Mouse (Mus musculus): ENCODE results near the gene Nebl. TPM values are rescaled to one million over a fixed set of nuclear protein-coding genes. Genes with fewer than 3 reads are reported as not detected.
A peak's percentile ranks its signal among the peaks of the same experiment; 100 is the strongest.

Nebl gene
- polyA plus RNA-seq, 1 experiment from 2014 or later, result 13.8 TPM

DNA sequence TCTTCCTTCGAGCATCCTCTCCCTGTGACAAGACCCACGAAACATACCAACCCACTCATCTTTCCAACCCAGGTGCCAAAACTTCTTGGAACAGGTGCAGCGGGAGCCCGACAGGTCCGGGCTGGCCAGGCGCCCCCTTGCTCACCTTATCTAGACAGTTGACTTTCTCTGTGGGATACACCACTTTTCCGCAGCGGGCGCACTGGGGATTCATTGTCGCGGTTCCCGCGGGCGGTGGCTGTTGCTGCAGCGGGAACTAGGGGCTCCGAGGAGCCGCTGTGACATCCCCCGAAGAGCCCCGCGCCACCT lies 662 bp downstream of the Nebl start:
- Histone ChIP-seq H3K9me3 (ENCODE audit: control insufficient read depth, low read length) (no peaks in the 10 kb centered on the region), H3K4me3 (replicated peaks; ENCODE audit: low read length) (peak overlapping the region; percentile 73), H3K4me2 (ENCODE audit: low read length) (peak overlapping the region; percentile 99), H3K27me3 (replicated peaks; ENCODE audit: control insufficient read depth, insufficient read depth, low read length) (peaks cover 8% of the 10 kb centered on the region), H3K36me3 (ENCODE audit: control insufficient read depth, insufficient read depth) (no peaks in the 10 kb centered on the region), H3K27ac (ENCODE audit: low read length) (peak overlapping the region; percentile 63), H3K4me1 (replicated peaks; ENCODE audit: control insufficient read depth, insufficient read depth, low read length) (peaks cover 17% of the 10 kb centered on the region), H3K9ac (replicated peaks; ENCODE audit: low read depth, low read length) (peak overlapping the region; percentile 80)
- ATAC-seq, result no peak
- WGBS, result under 1% methylated on average over 20 of the region's 20 CpGs

GRCm38 (mm10) chr2:17729770-17730647 lies 1.3 kb downstream of the Nebl start:
- peaks cover 8% of the 10 kb centered on the region for H3K27me3 ChIP-seq (replicated peaks; ENCODE audit: control insufficient read depth, insufficient read depth, low read length)
- H3K36me3 ChIP-seq (ENCODE audit: control insufficient read depth, insufficient read depth), result no peaks in the 10 kb centered on the region
- no peaks in the 10 kb centered on the region for H3K9me3 ChIP-seq (ENCODE audit: control insufficient read depth, low read length)
- H3K4me1 ChIP-seq (replicated peaks; ENCODE audit: control insufficient read depth, insufficient read depth, low read length), result peaks cover 17% of the 10 kb centered on the region
- H3K9ac ChIP-seq (replicated peaks; ENCODE audit: low read depth, low read length), result peak overlapping the region; percentile 80
- peak; percentile 68 for ATAC-seq
- H3K27ac ChIP-seq (ENCODE audit: low read length), result no peak overlapping the region
- peak overlapping the region; percentile 99 for H3K4me2 ChIP-seq (ENCODE audit: low read length)
- peak overlapping the region; percentile 73 for H3K4me3 ChIP-seq (replicated peaks; ENCODE audit: low read length)
- 7% methylated on average over 25 of the region's 25 CpGs for WGBS

DNA sequence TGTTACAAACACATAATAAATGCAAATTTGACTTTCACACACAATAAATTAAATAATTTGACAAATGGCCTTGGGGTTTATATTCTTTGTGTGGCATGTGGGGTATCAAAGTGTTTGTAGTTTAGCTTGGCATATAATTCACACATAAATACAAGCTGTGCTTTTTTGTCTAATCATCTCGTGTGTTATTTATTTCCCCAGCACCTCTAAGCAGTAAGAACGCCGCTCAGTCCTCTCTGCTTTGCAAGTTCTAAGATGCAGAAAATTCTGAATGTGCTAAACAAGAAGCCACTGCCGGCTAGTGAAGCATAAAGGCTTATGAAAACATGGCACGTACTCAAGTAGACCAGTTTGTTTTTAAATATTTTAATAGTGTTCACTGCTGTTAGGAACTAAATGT lies 6.9 kb downstream of the Nebl start:
- H3K27ac ChIP-seq (ENCODE audit: low read length), result no peak overlapping the region
- H3K4me1 ChIP-seq (replicated peaks; ENCODE audit: control insufficient read depth, insufficient read depth, low read length), result peaks cover 3% of the 10 kb centered on the region; the same call in 1 of the 2 replicates
- peaks cover 8% of the 10 kb centered on the region for H3K27me3 ChIP-seq (replicated peaks; ENCODE audit: control insufficient read depth, insufficient read depth, low read length)
- no peaks in the 10 kb centered on the region for H3K36me3 ChIP-seq (ENCODE audit: control insufficient read depth, insufficient read depth)
- no peaks in the 10 kb centered on the region for H3K9me3 ChIP-seq (ENCODE audit: control insufficient read depth, low read length)
- H3K4me3 ChIP-seq (replicated peaks; ENCODE audit: low read length), result no peak overlapping the region
- H3K4me2 ChIP-seq (ENCODE audit: low read length), result no peak overlapping the region
- H3K9ac ChIP-seq (replicated peaks; ENCODE audit: low read depth, low read length), result no peak overlapping the region
- 32% methylated on average over 5 of the region's 5 CpGs for WGBS
- peak; percentile 76 for ATAC-seq

- Histone ChIP-seq H3K27ac (ENCODE audit: low read length) (no peak overlapping the region), H3K9ac (replicated peaks; ENCODE audit: low read depth, low read length) (no peak overlapping the region), H3K4me1 (replicated peaks; ENCODE audit: control insufficient read depth, insufficient read depth, low read length) (peaks cover 3% of the 10 kb centered on the region; the same call in 1 of the 2 replicates), H3K4me2 (ENCODE audit: low read length) (no peak overlapping the region), H3K27me3 (replicated peaks; ENCODE audit: control insufficient read depth, insufficient read depth, low read length) (0 out of 2 replicates have a peak, but pooled peaks cover 4% of the 10 kb centered on the region), H3K36me3 (ENCODE audit: control insufficient read depth, insufficient read depth) (no peaks in the 10 kb centered on the region), H3K9me3 (ENCODE audit: control insufficient read depth, low read length) (no peaks in the 10 kb centered on the region), H3K4me3 (replicated peaks; ENCODE audit: low read length) (no peak overlapping the region)
- ATAC-seq, result no peak; the same call in 1 of the 2 replicates
- 81% methylated on average over 12 of the region's 12 CpGs for WGBS
These were observed 7.8 kb downstream of the Nebl start for GRCm38 (mm10) chr2:17723268-17724019.

DNA sequence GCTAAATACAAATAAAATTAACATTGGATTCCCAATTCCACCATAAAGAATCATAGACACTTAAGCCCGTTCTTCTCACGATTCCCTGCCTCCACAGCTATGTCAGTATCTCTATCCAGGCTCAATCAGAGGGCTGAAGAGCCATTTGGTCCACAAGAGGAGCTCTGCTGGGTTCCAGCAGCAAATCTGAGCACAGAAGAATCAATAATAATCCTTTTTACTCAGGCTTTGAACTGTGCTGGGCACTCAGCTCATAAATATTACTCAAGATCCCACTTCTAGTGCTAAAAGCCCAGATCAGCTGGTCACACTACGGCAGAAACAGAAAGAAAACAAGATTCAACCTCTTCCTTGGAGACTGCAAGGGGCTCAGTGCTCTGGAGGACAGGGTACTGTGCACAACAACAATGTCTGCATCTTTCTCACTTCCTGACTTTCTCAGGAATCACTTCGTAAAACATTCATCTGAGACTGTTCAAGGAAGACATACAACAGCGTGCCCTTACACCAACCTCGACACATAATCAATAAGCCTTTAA lies 10.0 kb downstream of the Nebl start:
- Histone ChIP-seq H3K9me3 (ENCODE audit: control insufficient read depth, low read length) (no peaks in the 10 kb centered on the region), H3K36me3 (ENCODE audit: control insufficient read depth, insufficient read depth) (no peaks in the 10 kb centered on the region), H3K4me3 (replicated peaks; ENCODE audit: low read length) (no peak overlapping the region), H3K4me1 (replicated peaks; ENCODE audit: control insufficient read depth, insufficient read depth, low read length) (peaks cover 3% of the 10 kb centered on the region; the same call in 1 of the 2 replicates), H3K4me2 (ENCODE audit: low read length) (no peak overlapping the region), H3K27me3 (replicated peaks; ENCODE audit: control insufficient read depth, insufficient read depth, low read length) (no peaks in the 10 kb centered on the region), H3K9ac (replicated peaks; ENCODE audit: low read depth, low read length) (no peak overlapping the region), H3K27ac (ENCODE audit: low read length) (no peak overlapping the region)
- ATAC-seq, result no peak
- WGBS, result 73% methylated on average over 6 of the region's 6 CpGs

DNA sequence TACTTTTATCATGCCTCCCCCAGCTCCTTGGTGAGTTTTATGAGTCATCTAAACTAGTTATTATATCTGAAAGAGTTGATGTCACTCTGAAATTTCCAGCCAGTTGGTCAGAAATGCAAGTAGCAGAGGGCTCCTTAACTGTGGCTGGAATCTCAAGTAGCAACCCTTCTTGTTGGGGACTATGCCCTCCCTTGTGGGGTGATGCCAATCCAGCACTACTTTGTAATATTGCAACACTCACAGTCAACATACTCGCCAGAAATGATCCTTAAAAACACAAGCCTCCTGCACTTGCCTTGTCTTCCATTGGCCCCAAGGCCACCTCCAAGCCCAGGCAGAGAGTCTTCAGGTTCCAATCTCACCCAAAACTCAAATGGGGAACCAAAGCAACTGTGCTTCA lies 13.0 kb downstream of the Nebl start:
- H3K27ac ChIP-seq (ENCODE audit: low read length), result no peak overlapping the region
- no peak overlapping the region for H3K4me3 ChIP-seq (replicated peaks; ENCODE audit: low read length)
- no peak overlapping the region for H3K4me2 ChIP-seq (ENCODE audit: low read length)
- H3K4me1 ChIP-seq (replicated peaks; ENCODE audit: control insufficient read depth, insufficient read depth, low read length), result no peaks in the 10 kb centered on the region
- H3K36me3 ChIP-seq (ENCODE audit: control insufficient read depth, insufficient read depth), result no peaks in the 10 kb centered on the region
- H3K27me3 ChIP-seq (replicated peaks; ENCODE audit: control insufficient read depth, insufficient read depth, low read length), result no peaks in the 10 kb centered on the region
- H3K9ac ChIP-seq (replicated peaks; ENCODE audit: low read depth, low read length), result no peak overlapping the region
- ATAC-seq, result no peak
- H3K9me3 ChIP-seq (ENCODE audit: control insufficient read depth, low read length), result no peaks in the 10 kb centered on the region
- 73% methylated on average over 1 of the region's 1 CpGs for WGBS

DNA sequence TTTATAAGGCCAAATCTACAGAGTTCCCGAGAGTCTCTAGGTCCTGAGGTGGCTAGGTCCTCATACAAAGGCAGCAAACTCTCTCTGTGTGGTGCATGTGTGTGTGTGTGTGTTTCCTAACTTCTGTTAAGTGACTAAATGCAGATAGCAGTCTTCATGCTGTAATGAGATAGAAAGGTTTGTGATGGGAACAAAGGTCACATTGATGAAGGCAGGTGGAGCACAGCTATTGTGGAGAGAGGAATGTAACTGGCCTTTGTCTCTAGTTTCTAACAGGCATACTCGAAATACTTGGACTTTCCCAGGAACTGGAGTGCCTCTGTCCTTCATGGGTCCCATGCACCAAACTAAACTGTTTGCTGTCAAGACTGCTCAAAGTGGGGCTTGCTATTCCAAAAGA lies 14.1 kb downstream of the Nebl start:
- H3K4me1 ChIP-seq (replicated peaks; ENCODE audit: control insufficient read depth, insufficient read depth, low read length), result no peaks in the 10 kb centered on the region
- no peak overlapping the region for H3K9ac ChIP-seq (replicated peaks; ENCODE audit: low read depth, low read length)
- no peaks in the 10 kb centered on the region for H3K36me3 ChIP-seq (ENCODE audit: control insufficient read depth, insufficient read depth)
- no peaks in the 10 kb centered on the region for H3K9me3 ChIP-seq (ENCODE audit: control insufficient read depth, low read length)
- no peak overlapping the region for H3K27ac ChIP-seq (ENCODE audit: low read length)
- 40% methylated on average over 2 of the region's 2 CpGs for WGBS
- no peak overlapping the region for H3K4me3 ChIP-seq (replicated peaks; ENCODE audit: low read length)
- no peak overlapping the region for H3K4me2 ChIP-seq (ENCODE audit: low read length)
- no peaks in the 10 kb centered on the region for H3K27me3 ChIP-seq (replicated peaks; ENCODE audit: control insufficient read depth, insufficient read depth, low read length)
- ATAC-seq, result no peak

DNA sequence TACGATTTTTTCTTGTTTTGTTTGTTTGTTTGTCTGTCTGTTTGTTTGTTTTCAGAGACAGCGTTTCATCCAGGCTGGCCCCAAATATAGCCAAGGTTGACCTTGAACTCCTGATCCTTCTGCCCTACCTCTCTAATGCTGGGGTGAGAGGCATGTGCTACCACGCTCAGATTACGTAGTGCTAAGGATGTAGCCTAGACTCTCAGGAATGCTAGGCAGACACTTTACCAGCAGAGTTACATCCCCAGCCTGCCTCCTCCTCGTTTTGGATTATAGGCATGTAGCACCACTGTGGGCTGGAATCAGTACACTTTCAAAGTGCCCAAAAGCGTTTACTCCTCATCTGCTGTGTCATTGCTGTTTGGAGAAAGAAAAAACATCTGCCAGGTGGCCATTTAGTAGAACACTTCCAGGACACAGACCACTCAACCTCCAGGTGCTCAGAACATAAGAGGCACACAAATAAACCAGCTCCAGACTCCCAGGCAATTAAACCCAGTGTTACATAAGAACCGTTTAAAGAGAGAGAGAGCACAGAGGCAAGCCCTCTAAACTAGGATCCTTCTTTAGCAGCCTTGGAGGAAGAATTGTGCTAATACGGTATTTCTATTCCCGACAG lies 16.0 kb downstream of the Nebl start:
- Histone ChIP-seq H3K36me3 (ENCODE audit: control insufficient read depth, insufficient read depth) (no peaks in the 10 kb centered on the region), H3K27me3 (replicated peaks; ENCODE audit: control insufficient read depth, insufficient read depth, low read length) (no peaks in the 10 kb centered on the region), H3K27ac (ENCODE audit: low read length) (no peak overlapping the region), H3K4me2 (ENCODE audit: low read length) (no peak overlapping the region), H3K9ac (replicated peaks; ENCODE audit: low read depth, low read length) (no peak overlapping the region), H3K4me3 (replicated peaks; ENCODE audit: low read length) (no peak overlapping the region), H3K4me1 (replicated peaks; ENCODE audit: control insufficient read depth, insufficient read depth, low read length) (no peaks in the 10 kb centered on the region; the same call in 1 of the 2 replicates), H3K9me3 (ENCODE audit: control insufficient read depth, low read length) (no peaks in the 10 kb centered on the region)
- 84% methylated on average over 9 of the region's 9 CpGs for WGBS
- ATAC-seq, result no peak

DNA sequence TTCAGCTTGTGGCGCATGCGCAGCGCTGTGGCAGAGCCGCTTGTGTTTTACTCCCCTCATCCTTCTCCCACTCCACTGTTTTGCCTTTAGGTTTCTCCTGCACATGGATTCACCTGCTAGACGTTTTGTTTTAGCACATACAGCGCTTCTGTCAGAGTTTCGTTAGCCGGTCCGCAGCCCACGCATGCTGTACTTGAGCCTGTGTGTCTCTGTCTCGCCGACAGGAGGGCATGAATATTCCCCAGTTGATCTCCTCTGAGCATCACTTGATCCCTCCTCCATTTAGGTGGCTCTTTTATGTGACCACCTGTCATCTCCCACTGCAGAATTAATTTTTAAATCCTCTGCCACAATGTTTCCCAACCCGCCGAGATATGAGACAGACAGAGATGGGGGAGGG lies 16.6 kb downstream of the Nebl start:
- Histone ChIP-seq H3K9me3 (ENCODE audit: control insufficient read depth, low read length) (no peaks in the 10 kb centered on the region), H3K36me3 (ENCODE audit: control insufficient read depth, insufficient read depth) (no peaks in the 10 kb centered on the region), H3K27me3 (replicated peaks; ENCODE audit: control insufficient read depth, insufficient read depth, low read length) (no peaks in the 10 kb centered on the region), H3K4me3 (replicated peaks; ENCODE audit: low read length) (no peak overlapping the region), H3K9ac (replicated peaks; ENCODE audit: low read depth, low read length) (no peak overlapping the region), H3K27ac (ENCODE audit: low read length) (no peak overlapping the region), H3K4me1 (replicated peaks; ENCODE audit: control insufficient read depth, insufficient read depth, low read length) (no peaks in the 10 kb centered on the region; the same call in 1 of the 2 replicates), H3K4me2 (ENCODE audit: low read length) (no peak overlapping the region)
- 67% methylated on average over 14 of the region's 14 CpGs for WGBS
- ATAC-seq, result peak; percentile 47
